Mouse (Mus musculus): ENCODE measurements around the gene Tsc1. TPM values are rescaled to one million over a fixed set of nuclear protein-coding genes. Genes with fewer than 3 reads are reported as not detected.

The Tsc1 gene
- total and polyA plus RNA-seq, 3 experiments = 8.0 to 16.4 TPM; not detected in 1

GRCm38 (mm10) chr2:28618777-28619336 lies 22.2 kb upstream of the Tsc1 start (continued):
- TF ChIP-seq MEF2A (IDR thresholded peaks at IDR 0.05; ENCODE audit: extremely low read depth, insufficient replicate concordance, low read depth, low read length, poor library complexity, severe bottlenecking) (no peak), POLR2AphosphoS2 (IDR thresholded peaks at IDR 0.05; ENCODE audit: low read length) (no peak), BHLHE40 (IDR thresholded peaks at IDR 0.05; ENCODE audit: borderline replicate concordance, low read depth, low read length) (no peak), USF2 (IDR thresholded peaks at IDR 0.05; ENCODE audit: borderline replicate concordance in 1 of 2, insufficient read depth in 1 of 2, low read depth in 1 of 2, low read length in 2 of 2) (no peak), MXI1 (IDR thresholded peaks at IDR 0.05; ENCODE audit: low read depth, low read length) (no peak; the same call in 1 of the 2 replicates), JUND (IDR thresholded peaks at IDR 0.05; ENCODE audit: low read depth, low read length) (no peak), MAFK (IDR thresholded peaks at IDR 0.05; ENCODE audit: borderline replicate concordance, low read depth, low read length) (no peak), POLR2A (IDR thresholded peaks at IDR 0.05; ENCODE audit: control insufficient read depth in 1 of 2, insufficient read depth in 1 of 2, low read depth in 1 of 2, low read length in 2 of 2, poor library complexity in 1 of 2) (0 out of 4 replicates have a peak, but pooled peaks of 1 of the 2 experiments have one; percentile 6)

DNA sequence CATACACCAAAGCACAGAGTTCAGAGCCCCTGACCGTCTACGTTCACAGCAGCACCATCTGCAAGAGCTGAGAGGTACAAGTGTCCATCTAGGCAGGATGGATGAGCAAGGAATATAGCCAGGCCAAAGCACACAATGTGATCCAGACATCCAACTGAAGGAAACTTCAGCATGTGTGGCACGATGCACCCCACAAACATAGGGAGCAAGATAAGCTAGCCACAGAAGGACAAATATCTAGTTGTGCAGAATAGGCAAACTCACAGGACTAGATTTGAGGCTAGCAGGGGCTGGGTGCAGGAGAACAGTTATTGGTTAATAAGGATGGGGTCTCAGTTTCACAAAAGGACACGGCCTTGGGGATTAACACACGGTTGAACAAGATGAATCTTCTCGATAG lies 21.7 kb upstream of the Tsc1 start:
- peak overlapping the region; percentile 95 for H3K9ac ChIP-seq (ENCODE audit: control insufficient read depth, low read depth, low read length, poor library complexity, severe bottlenecking)
- no peak for TF ChIP-seq MAFK (IDR thresholded peaks at IDR 0.05; ENCODE audit: borderline replicate concordance, low read depth, low read length)
- no peak for TF ChIP-seq SMC3 (IDR thresholded peaks at IDR 0.05; ENCODE audit: low read depth, low read length)
- no peak for TF ChIP-seq BHLHE40 (IDR thresholded peaks at IDR 0.05; ENCODE audit: borderline replicate concordance, low read depth, low read length)
- no peak for TF ChIP-seq TCF12 (IDR thresholded peaks at IDR 0.05; ENCODE audit: low read depth, low read length)
- TF ChIP-seq UBTF (IDR thresholded peaks at IDR 0.05; ENCODE audit: borderline replicate concordance, insufficient read depth, low read depth, low read length) = no peak
- TF ChIP-seq NRF1 (IDR thresholded peaks at IDR 0.05; ENCODE audit: insufficient read depth, low read depth, low read length, poor library complexity, severe bottlenecking) = no peak
- no peak for TF ChIP-seq TBP (IDR thresholded peaks at IDR 0.05; ENCODE audit: low read depth, low read length)
- TF ChIP-seq NELFE (IDR thresholded peaks at IDR 0.05; ENCODE audit: low read depth, low read length) = no peak
- peak; percentile 51 for TF ChIP-seq GATA1 (IDR thresholded peaks at IDR 0.05; ENCODE audit: low read depth, low read length)
- TF ChIP-seq GABPA (IDR thresholded peaks at IDR 0.05; ENCODE audit: low read depth, low read length) = no peak
- no peak for TF ChIP-seq E2F4 (IDR thresholded peaks at IDR 0.05; ENCODE audit: borderline replicate concordance, low read depth, low read length)
- TF ChIP-seq MXI1 (IDR thresholded peaks at IDR 0.05; ENCODE audit: low read depth, low read length) = no peak; the same call in 1 of the 2 replicates
- TF ChIP-seq TAL1 (IDR thresholded peaks at IDR 0.05; ENCODE audit: low read length) = no peak
- TF ChIP-seq POLR2AphosphoS5 (IDR thresholded peaks at IDR 0.05; ENCODE audit: borderline replicate concordance, low read depth, low read length) = no peak
- TF ChIP-seq MYB (IDR thresholded peaks at IDR 0.05; ENCODE audit: low read depth, low read length) = no peak
- TF ChIP-seq ELF1 (IDR thresholded peaks at IDR 0.05; ENCODE audit: low read depth, low read length) = no peak
- TF ChIP-seq RCOR1 (IDR thresholded peaks at IDR 0.05; ENCODE audit: low read depth, low read length) = peak; percentile 48
- TF ChIP-seq HCFC1 (IDR thresholded peaks at IDR 0.05; ENCODE audit: low read depth, low read length) = no peak
- TF ChIP-seq ETS1 (IDR thresholded peaks at IDR 0.05; ENCODE audit: low read depth, low read length) = 0 out of 2 replicates have a peak, but pooled peaks have one; percentile 19
- TF ChIP-seq CHD2 (IDR thresholded peaks at IDR 0.05; ENCODE audit: low read length) = no peak
- no peak for TF ChIP-seq ZNF384 (IDR thresholded peaks at IDR 0.05; ENCODE audit: low read depth, low read length)
- 0 out of 4 replicates have a peak, but pooled peaks of 1 of the 2 experiments have one; percentile 11 for TF ChIP-seq EP300 (IDR thresholded peaks at IDR 0.05; ENCODE audit: low read depth in 1 of 2, low read length in 2 of 2)
- TF ChIP-seq USF1 (IDR thresholded peaks at IDR 0.05; ENCODE audit: low read depth, low read length) = no peak
- 0 out of 2 replicates have a peak, but pooled peaks have one; percentile 5 for TF ChIP-seq MAX (IDR thresholded peaks at IDR 0.05; ENCODE audit: low read length)
- TF ChIP-seq KAT2A (conservative IDR thresholded peaks at IDR 0.05; ENCODE audit: low read depth, low read length) = no peak
- H3K79me2 ChIP-seq (ENCODE audit: control insufficient read depth, insufficient read depth, low read length, poor library complexity) = peaks cover 53% of the 10 kb centered on the region
- H3K36me3 ChIP-seq (ENCODE audit: control insufficient read depth in 1 of 2, insufficient read depth in 2 of 2, low read length in 2 of 2) = peaks cover 7 to 48% of the 10 kb centered on the region in 2 experiments; a peak in 3 of 4 replicates
- peak; percentile 52 for DNase-seq (ENCODE audit: low read depth, low spot score)
- peak overlapping the region; percentile 97 for H3K27ac ChIP-seq (ENCODE audit: control insufficient read depth, low read depth, low read length)
- no peaks in the 10 kb centered on the region for H3K9me3 ChIP-seq (replicated peaks; ENCODE audit: insufficient read depth, low read length)
- H3K27me3 ChIP-seq (ENCODE audit: control insufficient read depth in 1 of 2, insufficient read depth in 2 of 2, low read length in 2 of 2) = no peaks in the 10 kb centered on the region
- peak overlapping the region; percentile 88 to 89 for H3K4me3 ChIP-seq (ENCODE audit: control insufficient read depth in 1 of 2, insufficient read depth in 1 of 2, low read depth in 2 of 2, low read length in 2 of 2)
- peaks cover 5 to 54% of the 10 kb centered on the region in 2 experiments for H3K4me1 ChIP-seq (ENCODE audit: control insufficient read depth in 1 of 2, insufficient read depth in 2 of 2, low read length in 2 of 2)

Measured in MEL (cell line).